Mouse (Mus musculus) heart, adult 18-20 months (tissue): Measurements from ENCODE around the gene Camsap2. TPM values are rescaled to one million over a fixed set of nuclear protein-coding genes. Genes with fewer than 3 reads are reported as not detected.

Experiments
- DNase-seq, 2 experiments: peaks; one replicate each; pipeline ENCODE4 v3.0.0; 2021 to 2022; ENCODE audit warnings: mixed read lengths in 1 of 2
- long read RNA-seq, 2 experiments: library from polyadenylated mRNA; stranded (forward); transcript quantifications; one replicate each; pipeline ENCODE4 v2.0.0; 2021
- total RNA-seq, 2 experiments: library from RNA; stranded (reverse); gene quantifications; 2 replicates each; pipeline ENCODE4 v1.2.3; 2021

Gene Camsap2
- 10 to 100 TPM; 21.1 to 21.3 TPM for total RNA-seq
- long read RNA-seq, experiment 1, full-length matches to known transcripts: 1 of 2 reads
- long read RNA-seq, experiment 1, partial matches to known transcripts: 0 of 2 reads
- long read RNA-seq, experiment 1, other reads (novel, unspliced or antisense): 1 of 2 reads
- long read RNA-seq, experiment 2, partial matches to known transcripts: 0 of 2 reads
- long read RNA-seq, experiment 2, other reads (novel, unspliced or antisense): 2 of 2 reads

- peak; percentile 96 for DNase-seq
Measured at GRCm38 (mm10) chr1:136345454-136346372, at the start of gene Camsap2. Gene Camsap2 (minus strand): TSS chr1:136346104.

GRCm38 (mm10) chr1:136395073-136395472 lies 49.2 kb upstream of the Camsap2 start:
- no peak for DNase-seq

- DNase-seq: peak; percentile 36 to 61
Measured at GRCm38 (mm10) chr1:136394506-136394905, 48.6 kb upstream of the Camsap2 start.

- no peak for DNase-seq
Measured at GRCm38 (mm10) chr1:136386914-136387313, 41.0 kb upstream of the Camsap2 start.

- DNase-seq: peak; percentile 55 to 58
Measured at GRCm38 (mm10) chr1:136381583-136381982, 35.7 kb upstream of the Camsap2 start.

GRCm38 (mm10) chr1:136381169-136381568 lies 35.3 kb upstream of the Camsap2 start:
- peak; percentile 29 to 35 for DNase-seq

GRCm38 (mm10) chr1:136380606-136381005 lies 34.7 kb upstream of the Camsap2 start:
- no peak for DNase-seq

GRCm38 (mm10) chr1:136380161-136380560 lies 34.3 kb upstream of the Camsap2 start:
- DNase-seq: no peak

GRCm38 (mm10) chr1:136379261-136379660 lies 33.4 kb upstream of the Camsap2 start:
- DNase-seq: no peak

GRCm38 (mm10) chr1:136365986-136366385 lies 20.1 kb upstream of the Camsap2 start:
- no peak for DNase-seq

- peak; percentile 47 to 85 for DNase-seq
Measured at GRCm38 (mm10) chr1:136364711-136365110, 18.8 kb upstream of the Camsap2 start.

- DNase-seq: no peak
Measured at GRCm38 (mm10) chr1:136363035-136363434, 17.1 kb upstream of the Camsap2 start.

- DNase-seq: no peak
Measured at GRCm38 (mm10) chr1:136362567-136362966, 16.7 kb upstream of the Camsap2 start.

- no peak for DNase-seq
Measured at GRCm38 (mm10) chr1:136361373-136361772, 15.5 kb upstream of the Camsap2 start.

- DNase-seq: no peak
Measured at GRCm38 (mm10) chr1:136360909-136361308, 15.0 kb upstream of the Camsap2 start.

- no peak for DNase-seq
Measured at GRCm38 (mm10) chr1:136358841-136359360, 13.0 kb upstream of the Camsap2 start.

- DNase-seq: no peak
Measured at GRCm38 (mm10) chr1:136355651-136356050, 9.7 kb upstream of the Camsap2 start.

- no peak for DNase-seq
Measured at GRCm38 (mm10) chr1:136350699-136351200, 4.8 kb upstream of the Camsap2 start.

- DNase-seq: no peak
Measured at GRCm38 (mm10) chr1:136348137-136348536, 2.2 kb upstream of the Camsap2 start.

- DNase-seq: no peak
Measured at GRCm38 (mm10) chr1:136347140-136347539, 1.2 kb upstream of the Camsap2 start.

GRCm38 (mm10) chr1:136346373-136347035 lies 600 bp upstream of the Camsap2 start:
- DNase-seq: no peak

GRCm38 (mm10) chr1:136344768-136345453 lies 993 bp downstream of the Camsap2 start:
- DNase-seq: no peak
